In genomic region chr16:75065281-75065680, GRCm38 (mm10) we compare ENCODE assay signal across 23 mouse cellular contexts.
"Had no signal": no experiment of that assay in that cellular context is flagged by ENCODE, and none has a peak within 500 bp of the region (broad histone marks: within the 10 kb centered on the region; RNA-seq: fewer than 3 reads in every experiment).

No protein-coding gene starts in this region.

- DNase-seq: cerebellum, postnatal 25 days; cerebellum, postnatal 36 days; embryo, embryonic 11 days; forebrain, postnatal 0 days; gastrocnemius, adult 2 months; gastrocnemius, postnatal 10 days; gastrocnemius, postnatal 14 days; gastrocnemius, postnatal 25 days; gastrocnemius, postnatal 36 days; heart, adult 11 months; heart, adult 18-20 months; heart, adult 2 months had no signal

- H3K36me3 ChIP-seq: embryonic facial prominence, embryonic 10.5 days; embryonic facial prominence, embryonic 12.5 days; embryonic facial prominence, embryonic 13.5 days; embryonic facial prominence, embryonic 15.5 days; forebrain, embryonic 10.5 days; forebrain, embryonic 12.5 days; forebrain, embryonic 15.5 days; heart, embryonic 10.5 days; heart, embryonic 12.5 days had no signal

- H3K4me1 ChIP-seq: embryonic facial prominence, embryonic 10.5 days; embryonic facial prominence, embryonic 12.5 days; embryonic facial prominence, embryonic 13.5 days; embryonic facial prominence, embryonic 15.5 days; forebrain, embryonic 10.5 days; forebrain, embryonic 12.5 days; forebrain, embryonic 13.5 days; forebrain, embryonic 15.5 days; heart, embryonic 10.5 days; heart, embryonic 12.5 days had no signal

- H3K27me3 ChIP-seq: embryonic facial prominence, embryonic 12.5 days; embryonic facial prominence, embryonic 13.5 days; embryonic facial prominence, embryonic 15.5 days; forebrain, embryonic 12.5 days; forebrain, embryonic 13.5 days; forebrain, embryonic 15.5 days; heart, embryonic 12.5 days had no signal

- H3K27ac ChIP-seq: embryonic facial prominence, embryonic 10.5 days; embryonic facial prominence, embryonic 12.5 days; embryonic facial prominence, embryonic 13.5 days; embryonic facial prominence, embryonic 15.5 days; forebrain, embryonic 10.5 days; forebrain, embryonic 12.5 days; forebrain, embryonic 13.5 days; forebrain, embryonic 15.5 days; gastrocnemius, adult 2 months; heart, adult 2 months; heart, embryonic 10.5 days had no signal

- H3K9me3 ChIP-seq: embryonic facial prominence, embryonic 10.5 days; embryonic facial prominence, embryonic 12.5 days; embryonic facial prominence, embryonic 13.5 days; embryonic facial prominence, embryonic 15.5 days; forebrain, embryonic 10.5 days; forebrain, embryonic 12.5 days; forebrain, embryonic 13.5 days; forebrain, embryonic 15.5 days; heart, embryonic 10.5 days; heart, embryonic 12.5 days had no signal

- H3K4me3 ChIP-seq: embryonic facial prominence, embryonic 10.5 days; embryonic facial prominence, embryonic 12.5 days; embryonic facial prominence, embryonic 13.5 days; embryonic facial prominence, embryonic 15.5 days; erythroblast, embryonic 14.5 days; forebrain, embryonic 10.5 days; forebrain, embryonic 12.5 days; forebrain, embryonic 13.5 days; forebrain, embryonic 15.5 days; gastrocnemius, adult 2 months; heart, adult 2 months; heart, embryonic 10.5 days; heart, embryonic 12.5 days had no signal
